Mouse (Mus musculus): ENCODE measurements around the gene Cast. TPM values are rescaled to one million over a fixed set of nuclear protein-coding genes. Genes with fewer than 3 reads are reported as not detected.
A peak's percentile ranks its signal among the peaks of the same experiment; 100 is the strongest.

Cast gene
- polyA plus RNA-seq (2015; fragmentation: Nextera tagmentation; extraction: Ambion mirVana) = 38.4 and 40.0 TPM in 2 replicates

DNA sequence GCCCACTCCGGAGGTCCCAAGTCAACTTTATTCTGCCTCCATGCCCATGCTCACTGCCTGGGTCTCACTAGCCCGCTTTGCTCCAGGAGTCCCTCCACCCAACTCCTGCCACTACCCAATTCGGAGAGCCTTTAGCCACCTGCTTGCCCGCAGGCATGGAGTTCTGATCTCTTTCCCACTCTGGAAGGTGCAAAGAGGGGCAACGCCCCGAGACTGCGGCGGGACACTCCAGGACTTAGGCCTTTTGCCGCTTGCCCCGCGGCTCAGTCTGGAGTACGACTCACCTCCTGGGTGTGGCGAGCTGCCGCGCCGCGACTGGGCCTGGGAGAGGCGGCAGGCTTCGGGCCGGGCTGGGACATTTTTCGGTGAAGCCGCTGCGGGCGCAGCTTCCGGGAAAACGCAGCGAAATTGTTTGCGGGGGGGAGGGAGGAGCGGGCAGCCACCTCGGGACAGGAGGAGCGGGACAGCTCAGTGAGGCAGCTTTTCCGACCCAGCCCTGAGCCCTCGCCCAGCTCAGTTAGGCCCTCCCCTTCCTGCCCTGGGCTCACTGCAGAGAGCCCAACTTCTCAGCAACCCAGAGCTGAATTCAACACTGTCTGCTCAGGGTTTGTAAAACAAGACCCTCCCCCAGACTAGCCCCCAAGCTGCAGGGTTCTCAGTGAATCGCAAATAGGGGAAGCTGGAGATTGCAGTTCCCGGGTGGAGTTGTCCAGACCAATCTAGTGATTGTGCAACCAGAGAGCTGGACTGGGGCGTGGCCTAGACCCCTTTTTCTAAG, at the start of gene Cast:
TSS of gene Cast (minus strand) at position 659 of the 778 bp plus-strand sequence.
- Histone ChIP-seq H3K27me3 (ENCODE audit: control insufficient read depth, insufficient read depth, low read depth, low read length) (no peaks in the 10 kb centered on the region), H3K36me3 (ENCODE audit: control insufficient read depth, insufficient read depth) (no peaks in the 10 kb centered on the region), H3K4me1 (ENCODE audit: control insufficient read depth, low read depth, low read length) (peaks cover 8% of the 10 kb centered on the region), H3K27ac (ENCODE audit: low read length) (peak within 1 kb of the TSS; percentile 78), H3K9ac (ENCODE audit: low read depth, low read length) (peak within 1 kb of the TSS; percentile 79), H3K9me3 (replicated peaks; ENCODE audit: control insufficient read depth, low read length) (no peaks in the 10 kb centered on the region), H3K4me3 (ENCODE audit: low read depth, low read length) (peak within 1 kb of the TSS; percentile 78), H3K4me2 (ENCODE audit: low read depth, low read length) (peak within 1 kb of the TSS; percentile 91)
- ATAC-seq (ENCODE audit: low read depth) = peak; percentile 78
- WGBS (ENCODE audit: insufficient replicate concordance) = under 1% methylated on average over 35 of the region's 36 CpGs

DNA sequence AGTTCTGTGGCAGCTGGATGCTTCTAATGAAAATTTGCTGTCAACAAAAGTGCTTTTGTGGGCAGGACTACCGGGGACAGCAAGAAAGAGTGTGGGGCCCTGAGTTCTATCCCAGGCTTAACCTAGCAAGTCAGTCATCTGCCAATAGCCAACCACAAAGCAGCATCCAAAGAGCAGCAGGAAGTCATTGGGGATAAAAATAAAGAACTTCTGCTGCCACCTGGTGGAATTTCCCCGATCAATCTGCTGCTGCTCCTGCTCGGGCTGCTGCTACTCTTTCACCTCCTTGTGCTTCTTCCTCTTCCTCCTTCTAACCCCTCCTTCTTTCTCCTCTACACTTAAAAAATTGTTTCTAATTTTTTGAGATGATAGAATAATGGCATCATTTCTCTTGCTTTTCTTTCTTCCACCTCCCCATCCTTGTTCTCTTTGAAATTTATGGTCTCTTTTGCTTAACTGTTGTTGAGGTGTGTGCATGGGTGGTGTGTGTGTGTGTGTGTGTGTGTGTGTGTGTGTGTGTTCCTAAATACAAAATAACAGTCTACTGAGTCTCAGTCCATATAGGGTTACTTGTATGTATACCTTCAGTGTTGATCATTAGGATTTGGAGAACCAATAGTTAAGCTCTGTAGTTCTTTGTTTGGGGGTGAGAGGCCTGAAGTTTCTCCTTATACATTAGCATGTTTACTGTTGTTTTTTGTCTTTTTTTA, 45.9 kb upstream of the Cast start:
- no peak overlapping the region for H3K4me3 ChIP-seq (ENCODE audit: low read depth, low read length)
- ATAC-seq (ENCODE audit: low read depth) = peak; percentile 54
- no peaks in the 10 kb centered on the region for H3K36me3 ChIP-seq (ENCODE audit: control insufficient read depth, insufficient read depth)

DNA sequence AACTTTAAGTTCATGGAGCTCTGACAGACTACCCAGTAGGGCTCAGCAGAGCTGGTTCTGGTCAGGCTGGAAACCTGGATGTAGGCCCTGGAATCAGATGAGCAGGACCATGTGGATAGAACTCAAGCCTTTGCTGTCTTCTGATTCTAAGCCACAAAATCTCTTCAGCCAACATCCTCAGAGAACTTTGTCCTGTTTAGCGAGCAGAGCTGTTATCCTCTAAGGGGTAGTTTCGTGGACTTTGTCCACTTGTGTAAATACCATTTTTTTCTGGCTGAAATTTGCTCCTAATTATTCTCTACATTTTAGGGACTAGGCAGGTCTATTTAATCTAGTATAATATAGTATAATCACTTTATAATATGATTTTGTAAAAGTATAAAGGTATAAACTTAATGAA, 42.2 kb upstream of the Cast start:
- Histone ChIP-seq H3K4me2 (ENCODE audit: low read depth, low read length) (no peak overlapping the region), H3K27me3 (ENCODE audit: control insufficient read depth, insufficient read depth, low read depth, low read length) (no peaks in the 10 kb centered on the region), H3K4me1 (ENCODE audit: control insufficient read depth, low read depth, low read length) (no peaks in the 10 kb centered on the region), H3K36me3 (ENCODE audit: control insufficient read depth, insufficient read depth) (no peaks in the 10 kb centered on the region), H3K9ac (ENCODE audit: low read depth, low read length) (no peak overlapping the region), H3K9me3 (replicated peaks; ENCODE audit: control insufficient read depth, low read length) (no peaks in the 10 kb centered on the region), H3K27ac (ENCODE audit: low read length) (no peak overlapping the region), H3K4me3 (ENCODE audit: low read depth, low read length) (no peak overlapping the region)
- no peak for ATAC-seq (ENCODE audit: low read depth)
- 66% methylated on average over 2 of the region's 2 CpGs for WGBS (ENCODE audit: insufficient replicate concordance)

More for the DNA sequence above, 45.9 kb upstream of the Cast start:
- Histone ChIP-seq H3K27ac (ENCODE audit: low read length) (no peak overlapping the region), H3K9me3 (replicated peaks; ENCODE audit: control insufficient read depth, low read length) (no peaks in the 10 kb centered on the region), H3K9ac (ENCODE audit: low read depth, low read length) (no peak overlapping the region), H3K4me2 (ENCODE audit: low read depth, low read length) (no peak overlapping the region), H3K27me3 (ENCODE audit: control insufficient read depth, insufficient read depth, low read depth, low read length) (no peaks in the 10 kb centered on the region), H3K4me1 (ENCODE audit: control insufficient read depth, low read depth, low read length) (no peaks in the 10 kb centered on the region)
- 0% methylated on average over 3 of the region's 3 CpGs for WGBS (ENCODE audit: insufficient replicate concordance)

DNA sequence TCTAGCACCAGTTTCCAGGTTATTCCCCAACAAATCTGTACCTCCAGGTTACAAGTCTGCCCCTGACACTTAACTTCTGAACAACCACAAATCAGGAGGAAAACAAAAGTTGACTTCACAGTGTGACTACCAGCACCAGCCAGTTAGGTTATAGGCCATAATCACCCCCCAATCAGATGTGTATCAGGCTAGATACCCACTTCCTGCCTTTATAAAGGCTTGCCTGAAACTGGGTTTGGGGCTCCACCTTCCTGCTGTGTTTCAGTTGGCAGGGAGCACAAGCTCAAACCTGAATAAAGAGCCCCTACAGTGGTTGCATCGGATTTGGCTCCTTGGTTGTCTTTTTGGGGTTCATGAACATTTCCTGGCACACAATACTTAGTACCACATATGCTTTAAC, 37.3 kb upstream of the Cast start:
- no peak overlapping the region for H3K4me3 ChIP-seq (ENCODE audit: low read depth, low read length)
- H3K27ac ChIP-seq (ENCODE audit: low read length) = no peak overlapping the region
- H3K9me3 ChIP-seq (replicated peaks; ENCODE audit: control insufficient read depth, low read length) = no peaks in the 10 kb centered on the region
- no peak overlapping the region for H3K9ac ChIP-seq (ENCODE audit: low read depth, low read length)
- no peak for ATAC-seq (ENCODE audit: low read depth)
- no peaks in the 10 kb centered on the region for H3K36me3 ChIP-seq (ENCODE audit: control insufficient read depth, insufficient read depth)
- 18% methylated on average over 1 of the region's 1 CpGs for WGBS (ENCODE audit: insufficient replicate concordance)
- H3K4me2 ChIP-seq (ENCODE audit: low read depth, low read length) = no peak overlapping the region
- no peaks in the 10 kb centered on the region for H3K4me1 ChIP-seq (ENCODE audit: control insufficient read depth, low read depth, low read length)
- no peaks in the 10 kb centered on the region for H3K27me3 ChIP-seq (ENCODE audit: control insufficient read depth, insufficient read depth, low read depth, low read length)

DNA sequence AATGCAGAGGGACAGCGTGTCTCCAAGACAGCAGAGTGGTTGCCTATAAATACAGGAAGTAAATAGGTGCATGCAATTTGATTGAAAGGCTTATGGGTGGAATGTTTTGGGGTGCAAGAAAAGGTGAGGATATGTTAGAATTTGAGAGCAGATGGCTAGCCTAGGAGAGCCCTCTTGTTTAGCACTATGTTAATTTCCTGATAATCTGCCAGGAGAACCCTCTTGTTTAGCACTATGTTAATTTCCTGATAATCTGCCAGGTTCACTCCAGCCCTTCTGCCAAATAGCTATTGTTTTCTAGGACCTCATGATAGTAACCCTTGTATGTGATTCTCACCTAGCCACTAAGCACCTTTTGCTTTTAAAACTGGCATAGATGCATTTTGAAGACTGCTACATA, 25.9 kb upstream of the Cast start:
- H3K36me3 ChIP-seq (ENCODE audit: control insufficient read depth, insufficient read depth) = no peaks in the 10 kb centered on the region
- no peak overlapping the region for H3K4me2 ChIP-seq (ENCODE audit: low read depth, low read length)
- no peak overlapping the region for H3K9ac ChIP-seq (ENCODE audit: low read depth, low read length)
- H3K4me1 ChIP-seq (ENCODE audit: control insufficient read depth, low read depth, low read length) = no peaks in the 10 kb centered on the region
- no peak overlapping the region for H3K27ac ChIP-seq (ENCODE audit: low read length)
- H3K4me3 ChIP-seq (ENCODE audit: low read depth, low read length) = no peak overlapping the region
- no peaks in the 10 kb centered on the region for H3K27me3 ChIP-seq (ENCODE audit: control insufficient read depth, insufficient read depth, low read depth, low read length)
- no peaks in the 10 kb centered on the region for H3K9me3 ChIP-seq (replicated peaks; ENCODE audit: control insufficient read depth, low read length)
- WGBS (ENCODE audit: insufficient replicate concordance) = 62% methylated on average over 1 of the region's 1 CpGs
- ATAC-seq (ENCODE audit: low read depth) = no peak

DNA sequence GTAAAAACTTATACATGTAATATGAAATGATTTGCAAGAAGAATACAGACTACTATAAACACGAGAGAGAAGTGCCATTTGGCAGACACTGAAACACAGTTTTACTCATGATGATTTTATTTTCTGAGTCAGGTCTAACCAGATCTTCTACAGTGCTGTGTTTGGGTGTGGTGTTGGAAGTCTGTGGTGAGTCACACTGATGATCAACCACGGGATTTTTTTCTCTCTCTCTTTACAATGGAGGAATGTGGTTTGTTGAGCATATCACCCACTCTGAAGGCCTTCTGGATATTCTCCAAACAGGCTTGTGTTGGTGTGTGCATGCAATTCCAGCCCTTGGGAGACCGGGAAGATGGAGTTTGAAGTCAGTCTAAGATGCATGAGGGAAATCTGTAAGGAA, 13.5 kb upstream of the Cast start:
- H3K9ac ChIP-seq (ENCODE audit: low read depth, low read length) = no peak overlapping the region
- no peak for ATAC-seq (ENCODE audit: low read depth)

DNA sequence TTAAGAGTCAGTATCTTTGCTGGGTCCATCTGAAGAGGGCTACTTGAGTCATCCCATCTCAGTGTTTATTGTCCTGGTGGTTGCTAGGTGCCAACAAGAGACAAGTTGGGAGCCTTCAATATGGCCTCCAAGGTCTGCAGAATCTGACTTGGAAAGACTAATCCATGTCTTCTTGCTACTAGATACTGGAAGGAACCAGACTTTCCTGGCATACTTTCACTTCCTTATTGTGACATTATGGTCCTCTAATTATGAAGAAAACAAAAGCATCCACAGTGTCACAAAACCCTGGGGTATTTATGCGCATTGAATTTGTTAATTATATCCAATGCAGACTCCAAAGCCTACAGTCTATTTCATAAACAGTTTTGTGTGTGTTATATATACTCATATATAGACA, 7.1 kb upstream of the Cast start:
- Histone ChIP-seq H3K36me3 (ENCODE audit: control insufficient read depth, insufficient read depth) (no peaks in the 10 kb centered on the region), H3K9ac (ENCODE audit: low read depth, low read length) (no peak overlapping the region), H3K4me2 (ENCODE audit: low read depth, low read length) (no peak overlapping the region), H3K27ac (ENCODE audit: low read length) (no peak overlapping the region), H3K4me1 (ENCODE audit: control insufficient read depth, low read depth, low read length) (no peaks in the 10 kb centered on the region), H3K9me3 (replicated peaks; ENCODE audit: control insufficient read depth, low read length) (no peaks in the 10 kb centered on the region), H3K4me3 (ENCODE audit: low read depth, low read length) (no peak overlapping the region), H3K27me3 (ENCODE audit: control insufficient read depth, insufficient read depth, low read depth, low read length) (no peaks in the 10 kb centered on the region)
- no peak for ATAC-seq (ENCODE audit: low read depth)
- 58% methylated on average over 1 of the region's 1 CpGs for WGBS (ENCODE audit: insufficient replicate concordance)

More for the DNA sequence above, 13.5 kb upstream of the Cast start:
- WGBS (ENCODE audit: insufficient replicate concordance) = 43% methylated on average over 3 of the region's 3 CpGs
- Histone ChIP-seq H3K27ac (ENCODE audit: low read length) (no peak overlapping the region), H3K36me3 (ENCODE audit: control insufficient read depth, insufficient read depth) (no peaks in the 10 kb centered on the region), H3K4me1 (ENCODE audit: control insufficient read depth, low read depth, low read length) (no peaks in the 10 kb centered on the region), H3K9me3 (replicated peaks; ENCODE audit: control insufficient read depth, low read length) (no peaks in the 10 kb centered on the region), H3K4me3 (ENCODE audit: low read depth, low read length) (no peak overlapping the region), H3K27me3 (ENCODE audit: control insufficient read depth, insufficient read depth, low read depth, low read length) (no peaks in the 10 kb centered on the region), H3K4me2 (ENCODE audit: low read depth, low read length) (no peak overlapping the region)

DNA sequence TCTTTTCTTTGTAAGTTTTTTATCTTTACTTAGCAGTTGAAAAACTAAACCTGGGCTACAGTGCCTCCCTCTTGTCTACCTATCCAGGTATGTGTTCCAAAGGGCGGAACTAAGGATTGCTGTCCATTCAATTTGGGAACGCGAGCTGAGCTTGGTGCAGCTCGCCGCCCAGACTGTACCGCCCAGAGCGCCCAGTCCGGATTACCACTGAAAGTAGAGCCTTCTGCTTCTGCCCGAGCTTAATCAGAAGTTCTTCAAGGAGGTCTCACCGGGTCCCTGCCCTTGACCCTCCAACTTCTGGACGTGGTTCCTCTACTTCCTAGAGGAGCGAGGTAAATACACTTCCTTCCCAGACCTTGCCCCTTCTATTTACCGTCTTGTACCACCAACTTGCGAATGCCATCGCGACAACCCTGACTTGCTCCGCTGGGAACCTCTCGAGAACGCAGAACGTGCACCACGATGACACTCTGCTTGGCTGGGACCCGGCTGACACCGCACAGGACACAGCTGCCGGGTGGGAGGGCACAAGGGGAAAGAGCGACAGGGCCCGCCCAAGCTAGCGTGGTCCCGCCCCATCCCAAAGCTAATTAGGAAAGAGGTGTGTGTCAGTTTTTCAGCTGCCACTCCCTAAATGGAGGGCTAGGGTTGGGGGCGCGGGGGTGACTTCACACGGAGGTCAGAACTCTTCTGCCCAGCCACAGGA, 1.0 kb downstream of the Cast start:
- H3K4me2 ChIP-seq (ENCODE audit: low read depth, low read length) = peak overlapping the region; percentile 91
- H3K9ac ChIP-seq (ENCODE audit: low read depth, low read length) = peak overlapping the region; percentile 79
- H3K4me3 ChIP-seq (ENCODE audit: low read depth, low read length) = peak overlapping the region; percentile 78
- WGBS (ENCODE audit: insufficient replicate concordance) = under 1% methylated on average over 31 of the region's 31 CpGs
- no peaks in the 10 kb centered on the region for H3K9me3 ChIP-seq (replicated peaks; ENCODE audit: control insufficient read depth, low read length)
- H3K4me1 ChIP-seq (ENCODE audit: control insufficient read depth, low read depth, low read length) = peaks cover 8% of the 10 kb centered on the region
- no peaks in the 10 kb centered on the region for H3K36me3 ChIP-seq (ENCODE audit: control insufficient read depth, insufficient read depth)
- H3K27ac ChIP-seq (ENCODE audit: low read length) = peak overlapping the region; percentile 78
- peak; percentile 99 for ATAC-seq (ENCODE audit: low read depth)
- H3K27me3 ChIP-seq (ENCODE audit: control insufficient read depth, insufficient read depth, low read depth, low read length) = no peaks in the 10 kb centered on the region

Data from liver, embryonic 16.5 days (tissue).